Mouse (Mus musculus): Measurements from ENCODE around the gene Kcnc1.

DNA sequence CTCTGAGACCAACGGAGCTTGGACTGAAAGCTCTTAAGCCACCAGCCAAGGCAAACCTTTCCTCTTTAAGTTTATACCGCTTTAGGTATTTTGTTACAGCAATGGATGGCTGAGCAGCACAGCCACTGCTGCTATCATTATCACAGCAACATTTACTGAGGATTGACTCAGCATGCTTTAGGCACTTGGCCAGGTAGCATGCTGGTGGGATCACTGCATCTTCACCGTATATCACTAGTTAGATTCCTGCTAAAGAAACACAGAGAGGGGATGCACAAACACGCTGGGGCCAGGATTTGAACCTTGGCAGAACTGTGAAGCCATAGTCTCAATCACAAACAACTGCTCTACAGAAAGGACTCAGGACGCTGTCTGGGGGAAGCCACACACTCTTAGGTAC, 90.5 kb downstream of the Kcnc1 start:
- TF ChIP-seq POLR2A (IDR thresholded peaks at IDR 0.05; ENCODE audit: low read depth, low read length), result no peak
- TF ChIP-seq CTCF (IDR thresholded peaks at IDR 0.05; ENCODE audit: extremely low read depth, insufficient read length, insufficient replicate concordance, low read depth, low read length), result no peak
